Mouse (Mus musculus) heart, embryonic 14.5 days (tissue): ENCODE results near the gene Crym. TPM values are rescaled to one million over a fixed set of nuclear protein-coding genes. Genes with fewer than 3 reads are reported as not detected.
A peak's percentile ranks its signal among the peaks of the same experiment; 100 is the strongest.

Experiments
- ATAC-seq: fragments of 200-750 bp; cut with Nextera tagmentation; 2 replicates; pipeline ENCODE4 v1.8.0; 2017; ENCODE audit warnings: low read depth, moderate TSS enrichment; ENCODE audit not compliant: insufficient number of reproducible peaks, insufficient read depth, low FRiP score
- H3K27ac ChIP-seq, 2 experiments: fragments of 200-500 bp in 1 of 2; fragments of 300-500 bp in 1 of 2; sonication (generic) in 1 of 2; replicated peaks in 1 of 2; 2 replicates each; pipeline ENCODE4 v1.5.1; 2012 to 2014; ENCODE audit warnings: low read depth in 2 of 2, low read length in 2 of 2, control low read depth in 1 of 2, mild to moderate bottlenecking in 1 of 2, mixed read lengths in 1 of 2; ENCODE audit not compliant: control insufficient read depth in 1 of 2, insufficient read depth in 1 of 2
- H3K27me3 ChIP-seq: fragments of 300-500 bp; sonication (generic); 2 replicates; pipeline ENCODE4 v1.6.1; 2014; ENCODE audit warnings: mild to moderate bottlenecking, low read length, control low read depth; ENCODE audit not compliant: control insufficient read depth, insufficient read depth
- H3K36me3 ChIP-seq: fragments of 300-500 bp; sonication (generic); 2 replicates; pipeline ENCODE4 v1.6.1; 2014; ENCODE audit warnings: mild to moderate bottlenecking, control low read depth, low read length, mixed read lengths; ENCODE audit not compliant: control insufficient read depth, insufficient read depth
- H3K4me1 ChIP-seq, 2 experiments: fragments of 200-500 bp in 1 of 2; fragments of 300-500 bp in 1 of 2; sonication (generic) in 1 of 2; 2 replicates each; pipeline ENCODE4 v1.6.1; 2012 to 2014; ENCODE audit warnings: low read length in 2 of 2, control low read depth in 1 of 2, mixed read lengths in 1 of 2; ENCODE audit not compliant: control insufficient read depth in 2 of 2, insufficient read depth in 2 of 2
- H3K4me2 ChIP-seq: fragments of 300-500 bp; sonication (generic); 2 replicates; pipeline ENCODE4 v1.6.1; 2014; ENCODE audit warnings: mild to moderate bottlenecking, low read length
- H3K4me3 ChIP-seq, 2 experiments: fragments of 200-500 bp in 1 of 2; fragments of 300-500 bp in 1 of 2; sonication (generic) in 1 of 2; 2 replicates each; pipeline ENCODE4 v1.5.1; 2012 to 2014; ENCODE audit warnings: low read length in 2 of 2, mild to moderate bottlenecking in 2 of 2, control low read depth in 1 of 2, low read depth in 1 of 2, moderate library complexity in 1 of 2; ENCODE audit not compliant: control insufficient read depth in 1 of 2, insufficient read depth in 1 of 2
- H3K9ac ChIP-seq: fragments of 300-500 bp; sonication (generic); 2 replicates; pipeline ENCODE4 v1.6.1; 2014; ENCODE audit warnings: mild to moderate bottlenecking, low read length
- H3K9me3 ChIP-seq: fragments of 300-500 bp; sonication (generic); 2 replicates; pipeline ENCODE4 v1.6.1; 2016; ENCODE audit warnings: low read length, control low read depth; ENCODE audit not compliant: control insufficient read depth
- WGBS: fragments of 180-500 bp; shearing (Covaris S2); extraction: QIAGEN DNeasy Blood & Tissue Kit; methylation state at CpG from one replicate; pipeline ENCODE4 v1.1.7; 2014; 5-methylcytosine and 5-hydroxymethylcytosine counted together
- polyA plus RNA-seq: library from polyadenylated mRNA; unstranded; fragments of >200 nt; fragmentation: Nextera tagmentation; extraction: Ambion mirVana; gene quantifications from 2 replicates; pipeline ENCODE4 v1.2.1, GENCODE M21; 2014

The Crym gene
- polyA plus RNA-seq, 1 experiment from 2014 or later, result 2.3 TPM

GRCm38 (mm10) chr7:120192207-120192606 lies 9.7 kb downstream of the Crym start:
- Histone ChIP-seq H3K9me3 (no peaks in the 10 kb centered on the region), H3K9ac (no peak overlapping the region), H3K4me1 (peaks cover 2 to 15% of the 10 kb centered on the region in 2 experiments; a peak in 3 of 4 replicates), H3K36me3 (no peaks in the 10 kb centered on the region), H3K4me3 (no peak overlapping the region), H3K4me2 (no peak overlapping the region), H3K27ac (no peak overlapping the region), H3K27me3 (no peaks in the 10 kb centered on the region)
- 62% methylated on average over 3 of the region's 3 CpGs for WGBS
- ATAC-seq, result no peak

- H3K4me1 ChIP-seq, result peaks cover 2 to 15% of the 10 kb centered on the region in 2 experiments; a peak in 3 of 4 replicates
- peak overlapping the region in 1 of 2 experiments; percentile 39; a peak in 2 of 4 replicates for H3K27ac ChIP-seq
- H3K36me3 ChIP-seq, result no peaks in the 10 kb centered on the region
- no peak overlapping the region for H3K9ac ChIP-seq
- no peak for ATAC-seq
- no peaks in the 10 kb centered on the region for H3K27me3 ChIP-seq
- no peaks in the 10 kb centered on the region for H3K9me3 ChIP-seq
- WGBS, result 7% methylated on average over 8 of the region's 8 CpGs
- H3K4me3 ChIP-seq, result no peak overlapping the region
- no peak overlapping the region for H3K4me2 ChIP-seq
Observed at GRCm38 (mm10) chr7:120190150-120190665, 11.7 kb downstream of the Crym start.

GRCm38 (mm10) chr7:120189369-120190149 lies 12.4 kb downstream of the Crym start:
- Histone ChIP-seq H3K9ac (no peak overlapping the region), H3K4me2 (no peak overlapping the region), H3K9me3 (no peaks in the 10 kb centered on the region), H3K27ac (no peak overlapping the region; a peak in 1 of 4 replicates), H3K36me3 (no peaks in the 10 kb centered on the region), H3K4me1 (peaks cover 2 to 15% of the 10 kb centered on the region in 2 experiments; a peak in 3 of 4 replicates), H3K4me3 (no peak overlapping the region), H3K27me3 (no peaks in the 10 kb centered on the region)
- 58% methylated on average over 8 of the region's 8 CpGs for WGBS
- no peak for ATAC-seq

- WGBS, result 85% methylated on average over 5 of the region's 5 CpGs
- H3K9me3 ChIP-seq, result no peaks in the 10 kb centered on the region
- no peak overlapping the region for H3K4me3 ChIP-seq
- H3K36me3 ChIP-seq, result no peaks in the 10 kb centered on the region
- H3K27me3 ChIP-seq, result no peaks in the 10 kb centered on the region
- H3K27ac ChIP-seq, result no peak overlapping the region
- no peak for ATAC-seq
- H3K4me2 ChIP-seq, result no peak overlapping the region
- peaks cover 2 to 15% of the 10 kb centered on the region in 2 experiments; a peak in 3 of 4 replicates for H3K4me1 ChIP-seq
- H3K9ac ChIP-seq, result no peak overlapping the region
Observed at GRCm38 (mm10) chr7:120188946-120189345, 13.0 kb downstream of the Crym start.

GRCm38 (mm10) chr7:120182891-120183290 lies 19.0 kb downstream of the Crym start:
- H3K4me1 ChIP-seq, result no peaks in the 10 kb centered on the region
- H3K27me3 ChIP-seq, result no peaks in the 10 kb centered on the region
- H3K9ac ChIP-seq, result no peak overlapping the region
- no peak overlapping the region for H3K4me3 ChIP-seq
- no peaks in the 10 kb centered on the region for H3K9me3 ChIP-seq
- no peak overlapping the region for H3K27ac ChIP-seq
- H3K4me2 ChIP-seq, result no peak overlapping the region
- no peak for ATAC-seq
- H3K36me3 ChIP-seq, result no peaks in the 10 kb centered on the region

- Histone ChIP-seq H3K27me3 (no peaks in the 10 kb centered on the region), H3K4me2 (no peak overlapping the region), H3K36me3 (no peaks in the 10 kb centered on the region), H3K27ac (no peak overlapping the region), H3K9ac (no peak overlapping the region), H3K4me3 (no peak overlapping the region), H3K4me1 (no peaks in the 10 kb centered on the region), H3K9me3 (no peaks in the 10 kb centered on the region)
- no peak for ATAC-seq
- WGBS, result 88% methylated on average over 4 of the region's 4 CpGs
Observed at GRCm38 (mm10) chr7:120181401-120182230, 20.3 kb downstream of the Crym start.

GRCm38 (mm10) chr7:120180547-120180946 lies 21.4 kb downstream of the Crym start:
- Histone ChIP-seq H3K4me1 (no peaks in the 10 kb centered on the region), H3K36me3 (no peaks in the 10 kb centered on the region), H3K4me2 (no peak overlapping the region), H3K4me3 (no peak overlapping the region), H3K9me3 (no peaks in the 10 kb centered on the region), H3K27me3 (no peaks in the 10 kb centered on the region), H3K9ac (no peak overlapping the region), H3K27ac (no peak overlapping the region)
- WGBS, result 73% methylated on average over 5 of the region's 5 CpGs
- no peak for ATAC-seq
